In the genomic region with DNA sequence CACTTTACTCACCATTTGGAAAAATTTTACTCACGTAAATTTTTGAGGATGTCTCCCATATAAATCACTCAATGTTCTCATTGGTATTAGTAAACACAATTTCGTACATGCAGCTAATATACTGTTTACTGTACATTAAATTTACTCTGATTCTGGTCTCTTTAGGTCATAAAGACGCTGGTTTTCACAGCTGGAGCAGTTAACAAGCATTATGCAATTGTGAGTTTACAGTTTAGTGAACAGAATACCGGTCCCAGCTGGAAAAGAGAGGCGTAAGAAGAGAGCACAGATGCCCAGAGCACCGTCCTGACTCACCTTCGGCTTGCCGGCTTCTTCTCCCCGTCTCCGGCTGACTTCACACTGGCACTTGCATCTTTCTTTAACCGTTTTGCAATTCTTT, we compare ENCODE assay signal across 8 mouse cellular contexts. TPM values are rescaled to one million over a fixed set of nuclear protein-coding genes. Genes with fewer than 3 reads are reported as not detected.
DNase-seq lines count a peak whose midpoint lies in the region; ATAC-seq lines count a peak whose summit lies in the region.

A gene (plus strand): TSS at position 301 of the 400 bp plus-strand sequence.

- no peak within 1 kb of the TSS for H3K4me3 ChIP-seq in intestine, embryonic 15.5 days (replicated peaks)
- H3K4me3 ChIP-seq in midbrain, embryonic 15.5 days, result no peak within 1 kb of the TSS

- intact Hi-C loops in gastrocnemius, postnatal 14 days (cut with DNase I; ENCODE audit: low total_unique reads), result no loop called here

- ATAC-seq in intestine, embryonic 15.5 days, result no peak
- no peak for ATAC-seq in midbrain, embryonic 15.5 days (replicated peaks)

- no peaks in the 10 kb centered on the region for H3K27me3 ChIP-seq in intestine, embryonic 15.5 days (replicated peaks)
- H3K27me3 ChIP-seq in midbrain, embryonic 15.5 days (replicated peaks), result no peaks in the 10 kb centered on the region

- 0 out of 2 replicates have a peak, but pooled peaks cover 2% of the 10 kb centered on the region for H3K36me3 ChIP-seq in intestine, embryonic 15.5 days
- H3K36me3 ChIP-seq in midbrain, embryonic 15.5 days (replicated peaks), result peaks cover 14% of the 10 kb centered on the region; the same call in 1 of the 2 replicates

- DNase-seq in heart, adult 18-20 months, result no peak
- DNase-seq in heart, adult 11 months, result no peak
- no peak for DNase-seq in adrenal gland, adult 8-10 months
- no peak for DNase-seq in gastrocnemius, postnatal 14 days
- DNase-seq in right cerebral cortex, postnatal 25 days, result no peak
- DNase-seq in adipocyte (ENCODE audit: low spot score), result no peak

- H3K4me1 ChIP-seq in intestine, embryonic 15.5 days (replicated peaks), result no peaks in the 10 kb centered on the region
- no peaks in the 10 kb centered on the region for H3K4me1 ChIP-seq in midbrain, embryonic 15.5 days

- WGBS in intestine, embryonic 15.5 days, result 89% methylated on average over 11 of the region's 11 CpGs
- 92% methylated on average over 11 of the region's 11 CpGs for WGBS in midbrain, embryonic 15.5 days

- no peak within 1 kb of the TSS for H3K4me2 ChIP-seq in intestine, embryonic 15.5 days (replicated peaks)
- H3K4me2 ChIP-seq in midbrain, embryonic 15.5 days, result no peak within 1 kb of the TSS

- no peak within 1 kb of the TSS for H3K9ac ChIP-seq in intestine, embryonic 15.5 days
- H3K9ac ChIP-seq in midbrain, embryonic 15.5 days, result no peak within 1 kb of the TSS

- no peaks in the 10 kb centered on the region for H3K9me3 ChIP-seq in intestine, embryonic 15.5 days
- no peaks in the 10 kb centered on the region for H3K9me3 ChIP-seq in midbrain, embryonic 15.5 days

- H3K27ac ChIP-seq in intestine, embryonic 15.5 days, result no peak within 1 kb of the TSS
- H3K27ac ChIP-seq in midbrain, embryonic 15.5 days, result no peak within 1 kb of the TSS

RNA-seq across cellular contexts. Expression of the gene that starts here (rescaled TPM):
- 10 to 100 TPM; 19.9 to 24.1 TPM for total RNA-seq in heart, adult 18-20 months (2021)
- 10 to 100 TPM; 20.9 to 25.7 (median 22.0) TPM for total RNA-seq in adrenal gland, adult 8-10 months (2022)
- 10 to 100 TPM; 11.7 to 12.2 TPM for total RNA-seq in gastrocnemius, postnatal 14 days (2021)
- polyA plus RNA-seq in intestine, embryonic 15.5 days (2015; fragmentation: Nextera tagmentation; extraction: Ambion mirVana), result 22.9 and 23.8 TPM in 2 replicates
- polyA plus RNA-seq in midbrain, embryonic 15.5 days (2015; fragmentation: Nextera tagmentation; extraction: Ambion mirVana), result 17.3 and 18.3 TPM in 2 replicates
